In genomic region chr1:89576985-89577384, GRCm38 (mm10) we compare ENCODE assay signal across 8 mouse cellular contexts.
A peak's percentile ranks its signal among the peaks of the same experiment; 100 is the strongest.
DNase-seq lines count a peak whose midpoint lies in the region; ATAC-seq and TF ChIP-seq lines count a peak whose summit lies in the region.

No protein-coding gene starts in this region.

- no peaks in the 10 kb centered on the region for H3K36me3 ChIP-seq in hindbrain, embryonic 15.5 days
- no peaks in the 10 kb centered on the region for H3K36me3 ChIP-seq in midbrain, postnatal 0 days (ENCODE audit: insufficient read depth, low read length)

- TF ChIP-seq CTCF in midbrain, postnatal 0 days (IDR thresholded peaks at IDR 0.05), result no peak

- H3K9ac ChIP-seq in hindbrain, embryonic 15.5 days, result peak overlapping the region; percentile 30
- H3K9ac ChIP-seq in midbrain, postnatal 0 days (replicated peaks; ENCODE audit: low read length, poor library complexity, severe bottlenecking), result peak overlapping the region; percentile 50; the same call in 1 of the 2 replicates

- 9% methylated on average over 4 of the region's 4 CpGs for WGBS in hindbrain, embryonic 15.5 days
- WGBS in midbrain, postnatal 0 days, result 5% methylated on average over 4 of the region's 4 CpGs

- peaks cover 53% of the 10 kb centered on the region for H3K4me1 ChIP-seq in hindbrain, embryonic 15.5 days (replicated peaks)
- peaks cover 17% of the 10 kb centered on the region; the same call in 1 of the 2 replicates for H3K4me1 ChIP-seq in midbrain, postnatal 0 days (ENCODE audit: insufficient read depth, low read length)

- intact Hi-C loops in left cerebral cortex, postnatal 25 days (cut with DNase I), result no loop called here

- peak overlapping the region; percentile 98 for H3K27ac ChIP-seq in hindbrain, embryonic 15.5 days (replicated peaks)
- peak overlapping the region; percentile 88 for H3K27ac ChIP-seq in midbrain, postnatal 0 days (ENCODE audit: low read depth, low read length)

- H3K9me3 ChIP-seq in hindbrain, embryonic 15.5 days, result no peaks in the 10 kb centered on the region
- no peaks in the 10 kb centered on the region for H3K9me3 ChIP-seq in midbrain, postnatal 0 days (ENCODE audit: low read length)

- peak overlapping the region; percentile 26 for H3K4me3 ChIP-seq in hindbrain, embryonic 15.5 days
- peak overlapping the region; percentile 13; the same call in 1 of the 2 replicates for H3K4me3 ChIP-seq in midbrain, postnatal 0 days (ENCODE audit: low read depth, low read length)

- H3K27me3 ChIP-seq in hindbrain, embryonic 15.5 days, result no peaks in the 10 kb centered on the region
- H3K27me3 ChIP-seq in midbrain, postnatal 0 days (ENCODE audit: insufficient read depth, low read length), result no peaks in the 10 kb centered on the region

- peak overlapping the region; percentile 57 for H3K4me2 ChIP-seq in hindbrain, embryonic 15.5 days
- H3K4me2 ChIP-seq in midbrain, postnatal 0 days (ENCODE audit: low read depth, low read length, poor library complexity, severe bottlenecking), result peak overlapping the region; percentile 38

- ATAC-seq in hindbrain, embryonic 15.5 days (ENCODE audit: low FRiP score, low read depth), result peak; percentile 69
- ATAC-seq in midbrain, postnatal 0 days (ENCODE audit: low FRiP score), result peak; percentile 68

- DNase-seq in kidney, adult 11 months, result peak; percentile 30
- no peak for DNase-seq in kidney, adult 8-10 months
- peak; percentile 76 to 82 for DNase-seq in cerebellum, postnatal 25 days
- peak; percentile 32 to 48 for DNase-seq in frontal cortex, postnatal 25 days (ENCODE audit: low spot score in 2 of 2)
- peak; percentile 69 to 82 for DNase-seq in left cerebral cortex, postnatal 25 days (ENCODE audit: low spot score in 2 of 2)
- peak; percentile 93 for DNase-seq in midbrain, postnatal 0 days (ENCODE audit: low spot score)
- peak; percentile 47 for DNase-seq in thymus, postnatal 4 days

Comparison
In these comparisons a context has a peak if more than half of its experiments do, and no peak if none do; other contexts are left out.
1. DNase-seq: peak in kidney, adult 11 months (single experiment), cerebellum, postnatal 25 days (2 of 2), frontal cortex, postnatal 25 days (2 of 2), left cerebral cortex, postnatal 25 days (2 of 2), midbrain, postnatal 0 days (single experiment) and thymus, postnatal 4 days (single experiment); none in kidney, adult 8-10 months (0 of 2).